Mouse (Mus musculus) E14TG2a.4 (cell line): ENCODE measurements around the gene Gm1110.
"Not testable (repeated sequence)": the region's sequence is repeated elsewhere in the genome, so short reads cannot be mapped to it uniquely, and the experiment has no call there.

Experiments
- H3K27me3 ChIP-seq: 2 replicates; pipeline ENCODE4 v1.6.1; 2014; ENCODE audit warnings: low read length, control low read depth; ENCODE audit not compliant: insufficient read depth
- H3K36me3 ChIP-seq: 2 replicates; pipeline ENCODE4 v1.6.1; 2014; ENCODE audit warnings: low read length, control low read depth; ENCODE audit not compliant: insufficient read depth
- H3K4me1 ChIP-seq: replicated peaks from 2 replicates; pipeline ENCODE4 v1.6.1; 2014; ENCODE audit warnings: low read depth, low read length, control low read depth
- H3K4me3 ChIP-seq: replicated peaks from 2 replicates; pipeline ENCODE4 v1.5.1; 2014; ENCODE audit warnings: mild to moderate bottlenecking, low read length
- H3K9me3 ChIP-seq: 2 replicates; pipeline ENCODE4 v1.6.1; 2014; ENCODE audit warnings: low read length, control low read depth
- CTCF ChIP-seq: conservative IDR thresholded peaks from 2 replicates; pipeline ENCODE4 v1.5.1; 2014; ENCODE audit warnings: low read length
- NANOG ChIP-seq: IDR thresholded peaks from 2 replicates; pipeline ENCODE4 v1.6.1; 2014; ENCODE audit warnings: borderline replicate concordance, low read length, mixed read lengths
- POU5F1 ChIP-seq: IDR thresholded peaks from 2 replicates; pipeline ENCODE4 v1.6.1; 2014; ENCODE audit warnings: low read length, borderline replicate concordance

Gm1110 gene

DNA sequence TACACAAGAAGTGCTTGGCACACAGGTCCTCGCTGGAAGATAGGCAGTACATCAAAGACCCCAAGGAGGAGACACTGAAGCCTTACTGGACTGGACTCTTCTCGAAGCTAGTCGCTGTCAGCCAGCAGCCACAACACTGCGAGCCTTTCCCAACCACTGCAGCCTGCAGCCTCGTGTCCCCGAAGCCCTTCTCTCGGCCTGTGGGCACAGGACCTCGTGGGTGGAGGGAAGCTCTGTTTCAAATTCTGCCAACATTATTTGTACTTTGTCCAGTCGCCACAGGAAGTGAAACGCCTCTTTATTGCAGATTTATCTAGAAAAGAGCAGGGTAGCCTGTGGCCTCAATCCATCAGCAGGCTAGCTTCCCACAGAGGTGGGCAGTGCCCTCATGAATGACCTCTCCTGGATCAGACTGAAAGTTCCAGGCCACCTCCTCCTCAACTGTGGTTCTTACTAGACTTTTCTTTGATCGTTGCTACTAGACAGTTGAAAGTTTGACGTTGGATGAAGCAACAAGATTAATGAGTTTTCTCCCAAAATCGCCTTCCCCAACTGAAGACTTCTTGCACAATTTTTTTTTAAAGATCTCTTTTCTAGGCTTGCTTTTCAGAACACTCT lies at the start of gene Gm1110:
Gene Gm1110, minus strand, starts transcription at position 203 of the 618 bp plus-strand sequence.
- TF ChIP-seq POU5F1, result no peak
- no peaks in the 10 kb centered on the region for H3K9me3 ChIP-seq
- 0 out of 2 replicates have a peak, but pooled peaks cover 5% of the 10 kb centered on the region for H3K27me3 ChIP-seq
- H3K4me3 ChIP-seq, result no peak within 1 kb of the TSS
- no peaks in the 10 kb centered on the region for H3K36me3 ChIP-seq
- no peaks in the 10 kb centered on the region for H3K4me1 ChIP-seq

DNA sequence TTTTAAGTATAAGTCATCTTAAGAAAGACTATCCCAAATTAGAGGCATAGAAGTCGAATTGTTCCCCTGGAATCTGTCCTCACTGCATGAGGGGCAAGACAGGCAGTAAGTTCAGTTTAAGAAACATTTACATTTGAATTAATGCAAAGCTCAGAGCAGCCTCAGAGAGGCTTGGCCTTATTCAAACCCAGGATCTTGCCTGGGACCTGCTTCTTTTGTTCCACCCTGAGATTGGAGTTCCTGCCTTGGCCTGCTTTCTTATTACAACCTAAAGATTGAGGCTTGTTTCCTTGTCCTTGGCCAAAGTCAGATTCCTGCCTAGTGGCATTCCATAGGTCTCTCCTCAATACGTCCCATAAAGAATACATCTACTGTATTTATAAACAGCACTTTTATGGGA lies 24.9 kb upstream of the Gm1110 start:
- no peak overlapping the region for H3K4me3 ChIP-seq
- H3K4me1 ChIP-seq, result no peaks in the 10 kb centered on the region
- peaks cover 75% of the 10 kb centered on the region for H3K9me3 ChIP-seq
- H3K36me3 ChIP-seq, result peaks cover 5% of the 10 kb centered on the region; the same call in 1 of the 2 replicates
- no peak for TF ChIP-seq POU5F1
- no peak for TF ChIP-seq NANOG
- no peak for TF ChIP-seq CTCF
- H3K27me3 ChIP-seq, result no peaks in the 10 kb centered on the region

DNA sequence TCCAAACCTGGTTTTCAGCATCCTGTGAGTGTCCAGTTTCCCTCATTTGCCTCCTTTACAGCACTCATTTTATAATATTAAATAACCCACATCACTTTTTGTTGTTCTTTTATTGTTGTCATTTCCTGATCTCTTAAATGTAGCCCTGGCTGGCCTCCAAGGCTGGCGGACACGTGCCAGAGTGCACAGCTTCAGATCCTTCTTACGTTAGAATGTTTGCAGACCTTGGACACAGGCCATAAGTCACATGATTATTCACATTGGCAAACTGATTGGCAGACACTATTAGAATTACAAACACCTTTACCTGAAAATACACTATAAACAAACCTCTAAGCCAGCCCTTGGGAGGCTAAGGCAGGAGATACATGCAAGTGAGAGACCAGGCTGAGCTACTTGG lies 1.2 kb upstream of the Gm1110 start:
- Histone ChIP-seq H3K4me1 (no peaks in the 10 kb centered on the region), H3K27me3 (0 out of 2 replicates have a peak, but pooled peaks cover 5% of the 10 kb centered on the region), H3K36me3 (no peaks in the 10 kb centered on the region), H3K9me3 (no peaks in the 10 kb centered on the region), H3K4me3 (no peak overlapping the region)
- no peak for TF ChIP-seq NANOG
- TF ChIP-seq POU5F1, result no peak
- TF ChIP-seq CTCF, result no peak

DNA sequence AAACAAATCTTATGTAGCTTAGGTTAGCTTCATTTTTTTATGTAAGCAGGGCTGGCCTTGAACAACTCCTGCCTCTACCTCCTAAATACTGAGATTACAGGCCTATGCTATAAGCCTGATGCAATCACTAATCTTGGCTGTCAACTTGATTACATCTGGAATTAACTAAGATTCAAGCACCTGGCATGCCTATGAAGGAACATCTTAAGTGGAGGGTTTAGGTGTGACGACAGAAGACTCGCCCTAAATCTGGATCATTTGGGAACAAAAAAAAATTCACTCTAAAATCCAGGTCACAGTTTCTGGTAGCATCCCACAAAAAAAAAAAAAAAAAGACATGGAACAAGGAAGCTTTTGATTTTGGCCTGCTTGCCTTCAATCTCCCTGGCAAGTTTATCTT lies 3.1 kb downstream of the Gm1110 start:
- Histone ChIP-seq H3K27me3 (0 out of 2 replicates have a peak, but pooled peaks cover 5% of the 10 kb centered on the region), H3K36me3 (no peaks in the 10 kb centered on the region), H3K9me3 (no peaks in the 10 kb centered on the region), H3K4me1 (peaks cover 3% of the 10 kb centered on the region; the same call in 1 of the 2 replicates), H3K4me3 (no peak overlapping the region)
- TF ChIP-seq POU5F1 (no peak), NANOG (no peak), CTCF (no peak)

DNA sequence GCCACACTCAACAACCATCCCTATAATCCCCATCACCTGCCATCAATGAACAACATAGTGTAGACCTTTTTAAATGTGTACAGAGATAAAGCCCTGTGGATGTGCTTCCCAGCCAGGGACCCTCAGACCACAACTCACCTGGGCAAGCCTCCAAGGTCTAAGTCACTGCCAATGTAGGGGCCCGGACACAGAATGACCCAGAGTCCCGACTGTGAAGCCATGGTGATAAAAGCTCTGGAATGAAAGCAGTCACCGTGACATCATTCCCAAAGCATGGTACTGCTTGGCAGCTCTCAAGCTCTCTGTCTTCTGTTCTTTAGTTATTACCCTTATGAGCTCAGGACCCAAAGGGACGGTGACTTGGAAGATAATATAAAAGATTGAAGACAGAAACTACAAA lies 9.8 kb downstream of the Gm1110 start:
- peaks cover 3% of the 10 kb centered on the region; the same call in 1 of the 2 replicates for H3K4me1 ChIP-seq
- no peaks in the 10 kb centered on the region for H3K9me3 ChIP-seq
- no peak overlapping the region for H3K4me3 ChIP-seq
- no peak for TF ChIP-seq NANOG
- no peak for TF ChIP-seq POU5F1
- no peak for TF ChIP-seq CTCF
- H3K27me3 ChIP-seq, result no peaks in the 10 kb centered on the region
- H3K36me3 ChIP-seq, result no peaks in the 10 kb centered on the region

DNA sequence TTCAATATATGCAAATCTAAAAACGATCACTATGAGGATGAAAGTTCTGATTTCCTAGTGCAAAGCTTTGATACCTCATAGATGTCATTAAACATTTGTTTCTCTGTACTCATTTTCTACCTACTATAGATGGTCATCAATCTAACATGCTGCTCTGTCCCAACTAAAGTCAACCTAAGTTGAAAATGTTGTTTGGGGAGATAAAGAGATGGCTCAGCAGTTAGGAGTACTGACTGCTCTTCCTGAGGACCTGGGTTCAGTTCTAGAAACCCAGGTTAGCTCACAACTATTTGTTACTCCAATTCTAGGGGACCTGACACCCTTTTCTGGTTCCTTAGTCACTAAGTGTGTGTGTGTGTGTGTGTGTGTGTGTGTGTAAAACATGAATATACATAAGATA lies 11.7 kb downstream of the Gm1110 start:
- TF ChIP-seq CTCF, result no peak
- TF ChIP-seq NANOG, result no peak
- TF ChIP-seq POU5F1, result no peak
- Histone ChIP-seq H3K9me3 (no peaks in the 10 kb centered on the region), H3K36me3 (no peaks in the 10 kb centered on the region)

DNA sequence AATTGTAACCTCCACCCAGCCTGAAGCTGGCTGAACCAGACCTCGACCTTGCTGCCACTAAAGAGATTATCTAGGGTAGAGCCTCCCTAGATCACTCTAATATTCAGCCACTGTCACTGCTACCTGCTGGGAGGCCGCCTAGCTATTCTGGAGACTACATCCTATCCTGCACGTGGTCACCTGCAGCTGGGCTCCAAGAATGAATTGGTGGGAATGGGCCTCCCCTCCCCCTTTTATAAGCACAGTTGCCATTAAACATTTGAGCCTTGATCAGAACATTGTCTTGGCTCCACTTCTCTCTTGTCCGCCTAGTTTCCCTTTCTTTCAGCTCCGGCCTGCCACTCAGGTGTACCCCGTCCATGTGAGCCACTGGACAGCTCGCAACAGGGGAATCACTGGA lies 53.1 kb downstream of the Gm1110 start:
- peaks cover 48% of the 10 kb centered on the region for H3K9me3 ChIP-seq
- not testable (repeated sequence) for H3K4me1 ChIP-seq, H3K4me3 ChIP-seq, H3K27me3 ChIP-seq, H3K36me3 ChIP-seq

More for the DNA sequence above, 11.7 kb downstream of the Gm1110 start:
- Histone ChIP-seq H3K4me3 (no peak overlapping the region), H3K4me1 (no peaks in the 10 kb centered on the region), H3K27me3 (no peaks in the 10 kb centered on the region)

DNA sequence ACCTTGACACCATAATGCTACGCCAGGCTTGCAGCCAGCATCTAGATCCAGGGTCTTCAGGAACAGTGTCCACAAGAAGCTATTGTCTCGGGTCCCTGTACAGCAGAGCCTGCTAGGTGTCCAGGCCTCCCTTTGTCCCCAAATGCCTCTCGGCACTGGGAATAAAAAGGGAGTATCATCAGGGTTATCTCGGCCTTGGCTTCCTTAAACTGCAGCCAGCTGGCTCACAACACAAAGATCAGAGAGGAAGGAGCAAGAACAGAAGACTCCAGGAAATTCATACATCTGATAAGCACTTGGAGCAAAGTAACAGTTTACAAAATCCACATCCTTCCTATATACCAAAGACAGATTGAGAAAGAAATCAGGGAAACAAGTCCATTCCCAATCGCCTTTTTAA lies 62.2 kb downstream of the Gm1110 start, which contains the start of gene Glb1l3:
Gene Glb1l3, minus strand, starts transcription at position 140 of the 400 bp plus-strand sequence.
- Histone ChIP-seq H3K9me3 (0 out of 2 replicates have a peak, but pooled peaks cover 3% of the 10 kb centered on the region), H3K36me3 (no peaks in the 10 kb centered on the region), H3K4me3 (no peak within 1 kb of the TSS), H3K4me1 (no peaks in the 10 kb centered on the region), H3K27me3 (no peaks in the 10 kb centered on the region)
- TF ChIP-seq CTCF, result no peak
- no peak for TF ChIP-seq POU5F1
- no peak for TF ChIP-seq NANOG

DNA sequence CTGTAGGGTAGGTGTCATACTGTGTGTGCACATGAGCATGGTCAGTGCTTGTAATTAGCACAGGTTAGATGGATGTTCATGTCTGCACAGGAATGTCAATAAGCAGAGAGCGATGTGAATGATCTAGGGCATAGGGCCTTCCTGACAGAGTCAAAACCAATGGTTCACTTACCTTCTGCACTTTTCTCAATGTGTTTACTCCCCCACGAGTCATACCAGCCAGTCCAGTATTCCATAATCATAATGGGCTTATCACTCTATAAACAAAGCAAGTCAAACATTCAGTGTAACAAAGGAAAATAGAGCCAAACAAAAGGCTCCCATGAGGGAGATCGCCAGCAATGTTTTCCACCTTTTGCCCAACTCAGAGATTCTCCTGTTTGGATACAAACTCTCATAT lies 91.8 kb downstream of the Gm1110 start:
- Histone ChIP-seq H3K4me3 (no peak overlapping the region), H3K27me3 (no peaks in the 10 kb centered on the region), H3K36me3 (no peaks in the 10 kb centered on the region), H3K9me3 (no peaks in the 10 kb centered on the region), H3K4me1 (no peaks in the 10 kb centered on the region)
- TF ChIP-seq POU5F1 (no peak), CTCF (no peak), NANOG (no peak)
